Mouse (Mus musculus) hindbrain, embryonic 11.5 days (tissue): ENCODE data around the gene H13. TPM values are rescaled to one million over a fixed set of nuclear protein-coding genes. Genes with fewer than 3 reads are reported as not detected.

Experiments
- ATAC-seq: fragments of 200-750 bp; cut with Nextera tagmentation; 2 replicates; pipeline ENCODE4 v1.8.0; 2017; ENCODE audit warnings: mild to moderate bottlenecking, moderate TSS enrichment, moderate library complexity; ENCODE audit not compliant: low FRiP score
- DNase-seq: peaks from one replicate; pipeline ENCODE4 v3.0.0-alpha.2; 2015; ENCODE audit warnings: low spot score
- H3K27ac ChIP-seq: fragments of 300-500 bp; sonication (generic); 2 replicates; pipeline ENCODE4 v1.5.1; 2014; ENCODE audit warnings: mild to moderate bottlenecking, low read depth, low read length
- H3K27me3 ChIP-seq: fragments of 300-500 bp; sonication (generic); 2 replicates; pipeline ENCODE4 v1.6.1; 2014; ENCODE audit warnings: mild to moderate bottlenecking, low read length, moderate library complexity, mixed read lengths; ENCODE audit not compliant: control insufficient read depth, insufficient read depth
- H3K36me3 ChIP-seq: fragments of 300-500 bp; sonication (generic); 2 replicates; pipeline ENCODE4 v1.6.1; 2014; ENCODE audit warnings: mild to moderate bottlenecking, low read length, moderate library complexity, mixed read lengths; ENCODE audit not compliant: control insufficient read depth, insufficient read depth
- H3K4me1 ChIP-seq: fragments of 300-500 bp; sonication (generic); replicated peaks from 2 replicates; pipeline ENCODE4 v1.6.1; 2014; ENCODE audit warnings: low read length, mixed read lengths; ENCODE audit not compliant: control insufficient read depth, insufficient read depth
- H3K4me2 ChIP-seq: fragments of 300-500 bp; sonication (generic); replicated peaks from 2 replicates; pipeline ENCODE4 v1.6.1; 2014; ENCODE audit warnings: mild to moderate bottlenecking, low read depth, low read length
- H3K4me3 ChIP-seq: fragments of 300-500 bp; sonication (generic); 2 replicates; pipeline ENCODE4 v1.5.1; 2014; ENCODE audit warnings: low read depth, low read length
- H3K9ac ChIP-seq: fragments of 300-500 bp; sonication (generic); 2 replicates; pipeline ENCODE4 v1.6.1; 2014; ENCODE audit warnings: low read depth, low read length
- H3K9me3 ChIP-seq: fragments of 300-500 bp; sonication (generic); 2 replicates; pipeline ENCODE4 v1.6.1; 2016; ENCODE audit warnings: low read length; ENCODE audit not compliant: control insufficient read depth
- WGBS: fragments of 180-500 bp; shearing (Covaris S2); extraction: QIAGEN DNeasy Blood & Tissue Kit; methylation state at CpG from one replicate; pipeline ENCODE4 v1.1.7; 2014; 5-methylcytosine and 5-hydroxymethylcytosine counted together
- polyA plus RNA-seq: library from polyadenylated mRNA; unstranded; fragments of >200 nt; fragmentation: Nextera tagmentation; extraction: Ambion mirVana; gene quantifications from 2 replicates; pipeline ENCODE4 v1.2.1, GENCODE M21; 2014

The H13 gene
- polyA plus RNA-seq, 1 experiment from 2014 or later, result 138 TPM

DNA sequence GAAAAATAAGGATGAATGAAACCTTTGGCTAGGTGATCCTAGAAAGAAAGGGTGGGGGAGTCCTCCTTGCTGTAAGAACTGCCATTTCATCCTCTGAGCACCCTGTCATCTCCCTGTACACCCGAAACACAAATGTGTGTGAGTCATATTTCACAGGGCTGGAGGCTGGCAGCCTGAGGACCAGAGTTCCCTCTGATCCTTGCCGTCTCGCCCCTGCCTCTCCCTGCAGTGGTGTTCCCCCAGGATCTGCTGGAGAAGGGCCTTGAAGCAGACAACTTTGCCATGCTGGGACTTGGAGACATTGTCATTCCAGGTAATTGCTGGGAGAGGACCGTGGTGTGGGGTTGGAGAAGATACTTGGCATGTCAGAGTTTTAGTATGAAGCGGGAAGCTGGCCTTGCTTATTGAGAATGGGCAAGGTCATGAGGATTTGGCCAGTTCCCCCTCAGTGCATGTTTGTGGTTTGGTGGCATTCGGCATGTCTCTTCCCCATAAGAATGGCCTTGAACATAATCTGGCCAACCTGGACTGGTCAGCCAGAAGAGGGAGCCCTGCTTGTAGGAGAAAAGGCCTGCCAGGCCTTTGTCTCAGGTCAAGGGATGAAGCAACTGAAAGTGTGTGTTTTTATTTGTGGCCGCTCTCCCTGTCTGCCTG is 22.4 kb downstream of the H13 start:
- DNase-seq (peak; percentile 35), ATAC-seq (no peak)
- WGBS, result 82% methylated on average over 7 of the region's 7 CpGs
- peaks cover 8% of the 10 kb centered on the region; the same call in 1 of the 2 replicates for H3K36me3 ChIP-seq
- H3K4me1 ChIP-seq, result 0 out of 2 replicates have a peak, but pooled peaks cover 2% of the 10 kb centered on the region
- no peaks in the 10 kb centered on the region for H3K27me3 ChIP-seq
- no peak overlapping the region for H3K4me3 ChIP-seq
- H3K9ac ChIP-seq, result peak overlapping the region; percentile 40; the same call in 1 of the 2 replicates
- no peak overlapping the region for H3K4me2 ChIP-seq
- no peaks in the 10 kb centered on the region for H3K9me3 ChIP-seq
- H3K27ac ChIP-seq, result peak overlapping the region; percentile 51; the same call in 1 of the 2 replicates

DNA sequence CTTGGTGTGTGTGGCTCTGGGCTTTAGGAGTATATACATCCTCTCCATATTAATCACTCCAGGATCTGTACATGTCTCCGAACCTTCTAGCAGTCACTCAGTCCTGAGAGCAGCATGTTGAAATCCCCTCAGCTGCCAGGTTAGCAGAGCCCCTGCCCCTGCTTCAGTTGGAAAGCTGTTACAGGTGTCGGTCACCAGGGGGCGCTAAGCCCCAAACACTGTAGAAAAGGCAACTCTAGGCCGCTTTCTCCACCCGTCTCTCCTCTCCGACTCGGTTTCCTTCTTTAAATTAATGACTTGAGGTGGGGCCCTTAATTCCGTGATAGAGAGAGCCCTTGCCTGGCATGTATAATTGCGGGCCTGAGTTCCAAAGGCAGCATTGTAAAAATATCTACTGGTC is 24.0 kb downstream of the H13 start:
- H3K27me3 ChIP-seq, result no peaks in the 10 kb centered on the region
- H3K27ac ChIP-seq, result no peak overlapping the region; the same call in 1 of the 2 replicates
- 0 out of 2 replicates have a peak overlapping the region, but pooled peaks have one; percentile 34 for H3K9ac ChIP-seq
- 14% methylated on average over 9 of the region's 9 CpGs for WGBS
- 0 out of 2 replicates have a peak, but pooled peaks cover 2% of the 10 kb centered on the region for H3K4me1 ChIP-seq
- peak overlapping the region; percentile 22 for H3K4me2 ChIP-seq
- H3K9me3 ChIP-seq, result no peaks in the 10 kb centered on the region
- peak; percentile 88 for DNase-seq
- ATAC-seq, result peak; percentile 60
- peaks cover 6% of the 10 kb centered on the region; the same call in 1 of the 2 replicates for H3K36me3 ChIP-seq
- H3K4me3 ChIP-seq, result 0 out of 2 replicates have a peak overlapping the region, but pooled peaks have one; percentile 10

DNA sequence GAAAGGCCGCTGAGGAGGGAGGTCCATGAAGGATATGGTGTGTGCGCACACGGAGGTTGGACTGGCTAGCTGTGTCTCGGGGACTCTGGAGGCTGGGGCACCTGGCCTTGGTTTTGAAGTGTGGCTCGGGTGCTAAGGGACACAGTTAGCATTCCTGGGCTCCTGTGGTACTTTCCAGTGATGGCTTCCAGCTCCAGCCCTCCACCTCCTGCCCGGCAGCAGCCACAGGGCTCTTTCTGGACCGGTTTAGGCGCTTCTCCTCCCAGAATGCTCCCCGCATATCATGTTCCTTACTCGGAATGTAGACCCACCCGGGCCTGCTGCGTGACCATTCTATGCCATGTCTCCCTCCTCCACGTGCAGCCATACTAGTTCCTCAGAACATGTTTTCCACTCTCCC is 24.5 kb downstream of the H13 start:
- 0 out of 2 replicates have a peak overlapping the region, but pooled peaks have one; percentile 34 for H3K9ac ChIP-seq
- no peak overlapping the region for H3K27ac ChIP-seq
- H3K27me3 ChIP-seq, result no peaks in the 10 kb centered on the region
- no peak for DNase-seq
- no peaks in the 10 kb centered on the region for H3K9me3 ChIP-seq
- WGBS, result 85% methylated on average over 13 of the region's 13 CpGs
- no peak for ATAC-seq
- H3K4me2 ChIP-seq, result peak overlapping the region; percentile 22
- peaks cover 3% of the 10 kb centered on the region; the same call in 1 of the 2 replicates for H3K36me3 ChIP-seq
- 0 out of 2 replicates have a peak overlapping the region, but pooled peaks have one; percentile 10 for H3K4me3 ChIP-seq
- H3K4me1 ChIP-seq, result 0 out of 2 replicates have a peak, but pooled peaks cover 2% of the 10 kb centered on the region

- ATAC-seq (no peak), DNase-seq (no peak)
- Histone ChIP-seq H3K27me3 (no peaks in the 10 kb centered on the region), H3K27ac (no peak overlapping the region), H3K9ac (no peak overlapping the region), H3K9me3 (no peaks in the 10 kb centered on the region), H3K4me2 (no peak overlapping the region), H3K4me1 (0 out of 2 replicates have a peak, but pooled peaks cover 2% of the 10 kb centered on the region), H3K36me3 (peaks cover 5% of the 10 kb centered on the region), H3K4me3 (no peak overlapping the region)
- 88% methylated on average over 7 of the region's 7 CpGs for WGBS
Measured at GRCm38 (mm10) chr2:152694708-152695107, 25.4 kb downstream of the H13 start.

- Histone ChIP-seq H3K4me3 (no peak overlapping the region), H3K9ac (no peak overlapping the region), H3K27ac (no peak overlapping the region), H3K36me3 (peaks cover 17% of the 10 kb centered on the region), H3K9me3 (no peaks in the 10 kb centered on the region), H3K4me2 (no peak overlapping the region), H3K4me1 (0 out of 2 replicates have a peak, but pooled peaks cover 2% of the 10 kb centered on the region), H3K27me3 (no peaks in the 10 kb centered on the region)
- DNase-seq, result no peak
- ATAC-seq, result no peak
- WGBS, result 67% methylated on average over 10 of the region's 10 CpGs
Measured at GRCm38 (mm10) chr2:152696016-152696415, 26.8 kb downstream of the H13 start.

DNA sequence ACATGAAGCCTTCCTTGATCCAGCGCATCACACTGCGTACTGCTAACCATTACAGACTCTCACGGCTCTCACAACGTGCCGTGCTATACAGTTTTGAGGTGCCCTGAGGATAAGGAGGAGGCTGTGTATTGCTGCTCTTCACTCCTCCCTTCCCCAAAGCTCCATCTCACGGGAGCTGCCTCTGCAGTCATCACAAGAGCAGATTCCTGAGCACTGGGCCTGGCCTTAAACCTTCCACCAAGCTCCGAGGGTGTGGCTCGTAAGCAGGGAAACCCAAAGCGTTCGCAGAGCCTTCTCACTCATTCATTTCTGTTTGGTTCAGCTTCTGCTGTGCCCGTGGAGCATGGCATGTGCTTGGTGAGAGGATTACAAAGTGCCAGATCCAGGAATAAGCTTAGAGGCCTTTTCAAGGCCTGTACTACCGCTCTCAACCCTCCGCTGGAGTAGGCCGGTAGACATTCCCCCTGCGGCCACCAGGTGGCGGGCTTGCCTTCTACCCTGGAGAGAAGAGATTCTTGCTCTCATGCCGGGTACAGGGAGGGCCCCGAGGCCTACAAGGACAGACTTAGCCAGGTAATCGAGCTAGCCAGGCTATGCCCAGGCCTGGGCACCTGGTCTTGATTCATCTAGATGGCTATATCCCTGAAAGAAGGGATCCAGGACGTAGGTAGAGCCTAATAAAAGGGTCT is 27.4 kb downstream of the H13 start:
- Histone ChIP-seq H3K9ac (peak overlapping the region; percentile 35), H3K36me3 (peaks cover 22% of the 10 kb centered on the region), H3K27me3 (no peaks in the 10 kb centered on the region), H3K9me3 (no peaks in the 10 kb centered on the region), H3K4me3 (no peak overlapping the region), H3K4me1 (0 out of 2 replicates have a peak, but pooled peaks cover 2% of the 10 kb centered on the region), H3K27ac (0 out of 2 replicates have a peak overlapping the region, but pooled peaks have one; percentile 47), H3K4me2 (no peak overlapping the region)
- ATAC-seq, result peak; percentile 61
- WGBS, result 47% methylated on average over 20 of the region's 20 CpGs
- DNase-seq, result peak; percentile 94

DNA sequence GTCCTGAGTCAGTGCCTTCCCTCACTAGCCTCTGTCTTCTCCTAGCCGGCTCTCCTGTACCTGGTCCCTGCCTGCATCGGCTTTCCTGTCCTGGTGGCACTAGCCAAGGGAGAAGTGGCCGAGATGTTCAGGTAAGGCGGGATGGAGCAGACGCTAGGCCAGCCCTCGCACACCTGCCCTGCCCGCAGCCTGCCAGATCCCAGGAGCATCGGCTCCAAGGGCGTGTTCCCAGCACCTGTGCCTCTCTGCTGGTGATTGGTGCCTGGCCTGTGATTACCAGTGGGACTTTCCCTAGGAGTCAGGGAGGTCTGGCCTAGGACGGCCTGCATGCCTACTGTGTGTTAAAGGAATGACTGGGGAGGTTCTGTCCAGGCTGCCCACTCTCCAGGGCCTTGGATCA is 30.9 kb downstream of the H13 start:
- 95% methylated on average over 10 of the region's 10 CpGs for WGBS
- no peaks in the 10 kb centered on the region for H3K9me3 ChIP-seq
- no peak for ATAC-seq
- no peak overlapping the region for H3K4me2 ChIP-seq
- H3K9ac ChIP-seq, result no peak overlapping the region
- no peaks in the 10 kb centered on the region for H3K27me3 ChIP-seq
- no peak overlapping the region for H3K4me3 ChIP-seq
- H3K36me3 ChIP-seq, result peaks cover 30% of the 10 kb centered on the region
- DNase-seq, result no peak
- H3K4me1 ChIP-seq, result 0 out of 2 replicates have a peak, but pooled peaks cover 2% of the 10 kb centered on the region
- no peak overlapping the region for H3K27ac ChIP-seq

- no peak overlapping the region for H3K4me2 ChIP-seq
- DNase-seq (no peak), ATAC-seq (no peak)
- no peak overlapping the region for H3K9ac ChIP-seq
- no peak overlapping the region for H3K27ac ChIP-seq
- H3K4me3 ChIP-seq, result no peak overlapping the region
- no peaks in the 10 kb centered on the region for H3K9me3 ChIP-seq
- 90% methylated on average over 8 of the region's 8 CpGs for WGBS
- peaks cover 6% of the 10 kb centered on the region; the same call in 1 of the 2 replicates for H3K4me1 ChIP-seq
- H3K36me3 ChIP-seq, result peaks cover 31% of the 10 kb centered on the region
- H3K27me3 ChIP-seq, result no peaks in the 10 kb centered on the region
Measured at GRCm38 (mm10) chr2:152700725-152701124, 31.5 kb downstream of the H13 start.
